Mouse (Mus musculus): Measurements from ENCODE around the gene Slc22a20. TPM values are rescaled to one million over a fixed set of nuclear protein-coding genes. Genes with fewer than 3 reads are reported as not detected.

Gene Slc22a20
- polyA plus RNA-seq, 1 experiment from 2014 or later: not detected

- no peak for DNase-seq (ENCODE audit: low spot score)
- peaks cover 62% of the 10 kb centered on the region for H3K4me1 ChIP-seq
- no peaks in the 10 kb centered on the region for H3K9me3 ChIP-seq
- peaks cover 9% of the 10 kb centered on the region; the same call in 1 of the 2 replicates for H3K27me3 ChIP-seq (ENCODE audit: insufficient read depth, poor library complexity, severe bottlenecking)
- 0 out of 2 replicates have a peak overlapping the region, but pooled peaks have one; percentile 36 for H3K27ac ChIP-seq
- H3K36me3 ChIP-seq: no peaks in the 10 kb centered on the region
- 71% methylated on average over 11 of the region's 11 CpGs for WGBS
- no peak overlapping the region for H3K4me3 ChIP-seq
These were observed 58.9 kb downstream of the Slc22a20 start for GRCm38 (mm10) chr19:5927026-5927425.

- Histone ChIP-seq H3K27me3 (ENCODE audit: insufficient read depth, poor library complexity, severe bottlenecking) (peaks cover 9% of the 10 kb centered on the region; the same call in 1 of the 2 replicates), H3K4me3 (peak overlapping the region; percentile 65), H3K27ac (peak overlapping the region; percentile 83), H3K4me1 (peaks cover 68% of the 10 kb centered on the region), H3K9me3 (no peaks in the 10 kb centered on the region), H3K36me3 (no peaks in the 10 kb centered on the region)
- 23% methylated on average over 11 of the region's 11 CpGs for WGBS
- no peak for DNase-seq (ENCODE audit: low spot score)
These were observed 60.6 kb downstream of the Slc22a20 start for GRCm38 (mm10) chr19:5925311-5925855.

GRCm38 (mm10) chr19:5924713-5925093, 61.2 kb downstream of the Slc22a20 start, which contains the start of gene Cdc42ep2:
Gene Cdc42ep2, minus strand, starts transcription at chr19:5924816.
- DNase-seq (ENCODE audit: low spot score): peak; percentile 98
- H3K27me3 ChIP-seq (ENCODE audit: insufficient read depth, poor library complexity, severe bottlenecking): peaks cover 9% of the 10 kb centered on the region; the same call in 1 of the 2 replicates
- H3K27ac ChIP-seq: peak within 1 kb of the TSS; percentile 83
- WGBS: under 1% methylated on average over 18 of the region's 18 CpGs
- no peaks in the 10 kb centered on the region for H3K36me3 ChIP-seq
- peaks cover 63% of the 10 kb centered on the region for H3K4me1 ChIP-seq
- no peaks in the 10 kb centered on the region for H3K9me3 ChIP-seq
- peak within 1 kb of the TSS; percentile 65 for H3K4me3 ChIP-seq

GRCm38 (mm10) chr19:5923990-5924712, 61.8 kb downstream of the Slc22a20 start:
- peaks cover 58% of the 10 kb centered on the region for H3K4me1 ChIP-seq
- WGBS: under 1% methylated on average over 38 of the region's 38 CpGs

GRCm38 (mm10) chr19:5922963-5923362, 63.0 kb downstream of the Slc22a20 start:
- no peak overlapping the region for H3K4me3 ChIP-seq
- DNase-seq (ENCODE audit: low spot score): no peak
- H3K27ac ChIP-seq: no peak overlapping the region
- H3K36me3 ChIP-seq: peaks cover 4% of the 10 kb centered on the region
- 84% methylated on average over 3 of the region's 3 CpGs for WGBS
- H3K4me1 ChIP-seq: peaks cover 50% of the 10 kb centered on the region
- H3K9me3 ChIP-seq: no peaks in the 10 kb centered on the region
- peaks cover 9% of the 10 kb centered on the region; the same call in 1 of the 2 replicates for H3K27me3 ChIP-seq (ENCODE audit: insufficient read depth, poor library complexity, severe bottlenecking)

More at GRCm38 (mm10) chr19:5923990-5924712, 61.8 kb downstream of the Slc22a20 start:
- DNase-seq (ENCODE audit: low spot score): peak; percentile 95
- Histone ChIP-seq H3K9me3 (no peaks in the 10 kb centered on the region), H3K27ac (peak overlapping the region; percentile 83), H3K27me3 (ENCODE audit: insufficient read depth, poor library complexity, severe bottlenecking) (peaks cover 9% of the 10 kb centered on the region; the same call in 1 of the 2 replicates), H3K36me3 (no peaks in the 10 kb centered on the region), H3K4me3 (peak overlapping the region; percentile 65)

GRCm38 (mm10) chr19:5922119-5922942, 63.6 kb downstream of the Slc22a20 start:
- peaks cover 10% of the 10 kb centered on the region for H3K36me3 ChIP-seq
- H3K4me3 ChIP-seq: peak overlapping the region; percentile 36
- peaks cover 9% of the 10 kb centered on the region; the same call in 1 of the 2 replicates for H3K27me3 ChIP-seq (ENCODE audit: insufficient read depth, poor library complexity, severe bottlenecking)
- DNase-seq (ENCODE audit: low spot score): no peak
- H3K27ac ChIP-seq: peak overlapping the region; percentile 12; the same call in 1 of the 2 replicates
- H3K9me3 ChIP-seq: no peaks in the 10 kb centered on the region
- WGBS: 49% methylated on average over 15 of the region's 15 CpGs
- H3K4me1 ChIP-seq: peaks cover 49% of the 10 kb centered on the region

- 15% methylated on average over 9 of the region's 9 CpGs for WGBS
- Histone ChIP-seq H3K9me3 (no peaks in the 10 kb centered on the region), H3K4me3 (peak overlapping the region; percentile 12), H3K27ac (peak overlapping the region; percentile 12; the same call in 1 of the 2 replicates), H3K27me3 (ENCODE audit: insufficient read depth, poor library complexity, severe bottlenecking) (peaks cover 9% of the 10 kb centered on the region; the same call in 1 of the 2 replicates), H3K36me3 (peaks cover 16% of the 10 kb centered on the region), H3K4me1 (peaks cover 44% of the 10 kb centered on the region)
- no peak for DNase-seq (ENCODE audit: low spot score)
These were observed 64.2 kb downstream of the Slc22a20 start for GRCm38 (mm10) chr19:5921715-5922114.

Other genes with a start within 250 kb of the Slc22a20 start
- gene Ltbp3, start 245.2 kb downstream of the Slc22a20 start, polyA plus RNA-seq (2016; fragmentation: Nextera tagmentation; extraction: Ambion mirVana): 4.2 and 4.3 TPM in 2 replicates
- gene Scyl1, start 214.7 kb downstream of the Slc22a20 start, polyA plus RNA-seq (2016; fragmentation: Nextera tagmentation; extraction: Ambion mirVana): 74.4 and 75.2 TPM in 2 replicates
- gene Frmd8, start 110.9 kb downstream of the Slc22a20 start, polyA plus RNA-seq (2016; fragmentation: Nextera tagmentation; extraction: Ambion mirVana): 40.6 and 46.3 TPM in 2 replicates
- 2.1 and 2.5 TPM in 2 replicates for gene Slc25a45, start 108.3 kb downstream of the Slc22a20 start, polyA plus RNA-seq (2016; fragmentation: Nextera tagmentation; extraction: Ambion mirVana)
- 2.4 and 2.9 TPM in 2 replicates for gene Tigd3, start 92.0 kb downstream of the Slc22a20 start, polyA plus RNA-seq (2016; fragmentation: Nextera tagmentation; extraction: Ambion mirVana)
- gene Dpf2, start 73.1 kb downstream of the Slc22a20 start, polyA plus RNA-seq (2016; fragmentation: Nextera tagmentation; extraction: Ambion mirVana): 134 and 150 TPM in 2 replicates
- gene Cdc42ep2, start 61.3 kb downstream of the Slc22a20 start, polyA plus RNA-seq (2016; fragmentation: Nextera tagmentation; extraction: Ambion mirVana): 5.9 and 7.4 TPM in 2 replicates
- 70.0 and 80.7 TPM in 2 replicates for gene Pola2, start 21.9 kb downstream of the Slc22a20 start, polyA plus RNA-seq (2016; fragmentation: Nextera tagmentation; extraction: Ambion mirVana)
- 7.3 and 7.4 TPM in 2 replicates for gene Capn1, start 29.8 kb upstream of the Slc22a20 start, polyA plus RNA-seq (2016; fragmentation: Nextera tagmentation; extraction: Ambion mirVana)
- 25.4 and 31.0 TPM in 2 replicates for gene Syvn1, start 60.4 kb upstream of the Slc22a20 start, polyA plus RNA-seq (2016; fragmentation: Nextera tagmentation; extraction: Ambion mirVana)
- 71.4 and 85.0 TPM in 2 replicates for gene Mrpl49, start 71.6 kb upstream of the Slc22a20 start, polyA plus RNA-seq (2016; fragmentation: Nextera tagmentation; extraction: Ambion mirVana)
- 570 and 662 TPM in 2 replicates for gene Fau, start 71.7 kb upstream of the Slc22a20 start, polyA plus RNA-seq (2016; fragmentation: Nextera tagmentation; extraction: Ambion mirVana)
- 26.9 and 33.4 TPM in 2 replicates for gene Znhit2, start 75.0 kb upstream of the Slc22a20 start, polyA plus RNA-seq (2016; fragmentation: Nextera tagmentation; extraction: Ambion mirVana)
- gene Tm7sf2, start 82.2 kb upstream of the Slc22a20 start, polyA plus RNA-seq (2016; fragmentation: Nextera tagmentation; extraction: Ambion mirVana): 13.7 and 18.8 TPM in 2 replicates
- gene Vps51, start 91.1 kb upstream of the Slc22a20 start, polyA plus RNA-seq (2016; fragmentation: Nextera tagmentation; extraction: Ambion mirVana): 57.3 and 60.5 TPM in 2 replicates
- not detected in 2 replicates for gene Tmem262, start 93.9 kb upstream of the Slc22a20 start, polyA plus RNA-seq (2016; fragmentation: Nextera tagmentation; extraction: Ambion mirVana)
- gene Gm28374, start 96.1 kb upstream of the Slc22a20 start, polyA plus RNA-seq (2016; fragmentation: Nextera tagmentation; extraction: Ambion mirVana): 1.1 and 1.5 TPM in 2 replicates
- 63.4 and 71.3 TPM in 2 replicates for gene Zfpl1, start 98.8 kb upstream of the Slc22a20 start, polyA plus RNA-seq (2016; fragmentation: Nextera tagmentation; extraction: Ambion mirVana)
- gene Cdca5, start 98.8 kb upstream of the Slc22a20 start, polyA plus RNA-seq (2016; fragmentation: Nextera tagmentation; extraction: Ambion mirVana): 38.9 and 43.5 TPM in 2 replicates
- 0.26 and 0.39 TPM in 2 replicates for gene AC131692.1, start 108.3 kb upstream of the Slc22a20 start, polyA plus RNA-seq (2016; fragmentation: Nextera tagmentation; extraction: Ambion mirVana)
- 0.52 and 0.59 TPM in 2 replicates for gene Naaladl1, start 119.6 kb upstream of the Slc22a20 start, polyA plus RNA-seq (2016; fragmentation: Nextera tagmentation; extraction: Ambion mirVana)
- 42.3 and 57.9 TPM in 2 replicates for gene Sac3d1, start 132.5 kb upstream of the Slc22a20 start, polyA plus RNA-seq (2016; fragmentation: Nextera tagmentation; extraction: Ambion mirVana)
- 22.4 and 25.8 TPM in 2 replicates for gene Snx15, start 142.2 kb upstream of the Slc22a20 start, polyA plus RNA-seq (2016; fragmentation: Nextera tagmentation; extraction: Ambion mirVana)
- not detected in 2 replicates for gene Batf2, start 154.8 kb upstream of the Slc22a20 start, polyA plus RNA-seq (2016; fragmentation: Nextera tagmentation; extraction: Ambion mirVana)
- 91.2 and 105 TPM in 2 replicates for gene Arl2, start 155.4 kb upstream of the Slc22a20 start, polyA plus RNA-seq (2016; fragmentation: Nextera tagmentation; extraction: Ambion mirVana)
- not detected in 2 replicates for gene Majin, start 198.2 kb upstream of the Slc22a20 start, polyA plus RNA-seq (2016; fragmentation: Nextera tagmentation; extraction: Ambion mirVana)
- gene Gpha2, start 240.2 kb upstream of the Slc22a20 start, polyA plus RNA-seq (2016; fragmentation: Nextera tagmentation; extraction: Ambion mirVana): 0.24 TPM in 1 of 2 replicates, not detected in the other
- gene Ppp2r5b, start 249.7 kb upstream of the Slc22a20 start, polyA plus RNA-seq (2016; fragmentation: Nextera tagmentation; extraction: Ambion mirVana): 21.2 and 25.7 TPM in 2 replicates

Data from heart, embryonic 10.5 days (tissue).